Mouse (Mus musculus): ENCODE measurements around the gene Ninj2. TPM values are rescaled to one million over a fixed set of nuclear protein-coding genes. Genes with fewer than 3 reads are reported as not detected.
A peak's percentile ranks its signal among the peaks of the same experiment; 100 is the strongest.

Ninj2 gene
- total RNA-seq, 2 experiments from 2014 or later = not detected

DNA sequence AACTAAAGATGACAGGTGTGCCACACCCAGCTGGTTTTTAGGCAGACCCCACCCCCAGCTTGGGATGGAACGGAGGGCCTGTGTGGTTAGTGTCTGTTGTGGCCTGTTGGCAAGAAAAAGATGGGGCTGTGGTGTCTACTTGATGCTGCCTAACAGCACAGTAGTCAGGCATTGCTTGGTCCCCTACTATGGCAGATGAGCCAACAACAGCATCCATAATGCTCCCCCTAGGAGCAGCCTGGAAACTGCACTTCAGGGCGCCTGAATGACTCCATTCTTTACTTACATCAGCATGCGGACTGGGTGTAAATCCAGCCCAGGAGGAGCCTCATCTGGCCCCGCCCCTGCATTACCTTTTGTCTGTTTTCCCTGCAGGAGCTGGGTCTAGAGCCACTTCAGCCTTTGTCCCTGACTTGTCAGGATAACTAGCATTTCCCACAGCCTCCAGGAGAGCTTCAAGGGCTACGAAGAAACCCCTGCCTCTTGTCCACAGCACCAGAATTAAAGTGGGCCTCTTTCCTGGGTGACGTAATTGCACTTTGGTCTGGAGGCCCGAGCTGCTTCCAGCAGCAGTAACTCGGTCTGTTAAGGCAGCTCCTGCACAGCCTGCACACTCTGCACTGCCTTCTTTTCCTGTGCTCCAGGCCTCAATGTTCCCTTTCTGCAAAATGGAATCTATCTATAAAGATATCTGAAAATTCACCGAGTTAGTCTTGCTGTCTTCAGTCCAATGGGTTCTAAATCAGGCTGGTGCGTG is 106.7 kb downstream of the Ninj2 start:
- no peak for DNase-seq

DNA sequence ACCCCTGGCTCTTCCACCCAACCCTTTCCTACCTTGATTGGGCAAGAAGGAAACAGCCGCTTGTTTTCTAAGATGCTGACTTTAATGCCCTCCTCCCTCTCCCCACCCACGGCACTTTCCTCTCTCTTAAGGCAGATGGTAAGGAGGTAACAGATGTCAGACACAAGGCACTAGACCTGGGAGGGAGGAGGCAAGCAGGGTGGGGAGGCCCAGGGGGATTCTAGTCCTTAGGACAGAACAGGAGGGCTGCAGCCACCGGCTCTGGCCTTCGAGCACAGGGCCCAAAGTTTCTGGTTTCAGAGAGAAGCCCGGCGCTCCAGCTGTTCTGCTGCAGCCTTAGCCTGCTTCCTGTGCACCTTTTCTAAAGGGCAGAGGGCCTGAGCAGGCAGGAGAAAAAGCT is 108.8 kb downstream of the Ninj2 start:
- no peak for DNase-seq

DNA sequence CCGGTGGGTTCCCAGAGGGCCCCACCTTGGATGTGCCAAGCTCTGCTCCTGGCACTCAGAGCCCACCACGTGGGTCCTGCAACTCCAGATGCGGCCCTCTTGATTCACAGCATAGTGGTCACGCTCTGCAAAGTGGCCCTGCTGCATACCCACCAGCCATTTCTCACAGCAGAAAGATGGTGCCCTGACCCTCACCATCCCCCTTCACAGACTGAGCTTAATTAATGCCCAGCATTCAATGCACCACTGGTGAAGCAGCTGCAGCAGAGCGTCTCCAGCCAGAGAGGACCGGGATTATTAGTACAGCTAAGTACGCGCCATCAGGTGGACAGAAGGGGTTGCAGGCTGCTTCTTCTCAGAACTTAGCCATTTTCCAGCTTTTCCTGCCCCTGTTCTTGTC is 109.3 kb downstream of the Ninj2 start:
- no peak for DNase-seq

DNA sequence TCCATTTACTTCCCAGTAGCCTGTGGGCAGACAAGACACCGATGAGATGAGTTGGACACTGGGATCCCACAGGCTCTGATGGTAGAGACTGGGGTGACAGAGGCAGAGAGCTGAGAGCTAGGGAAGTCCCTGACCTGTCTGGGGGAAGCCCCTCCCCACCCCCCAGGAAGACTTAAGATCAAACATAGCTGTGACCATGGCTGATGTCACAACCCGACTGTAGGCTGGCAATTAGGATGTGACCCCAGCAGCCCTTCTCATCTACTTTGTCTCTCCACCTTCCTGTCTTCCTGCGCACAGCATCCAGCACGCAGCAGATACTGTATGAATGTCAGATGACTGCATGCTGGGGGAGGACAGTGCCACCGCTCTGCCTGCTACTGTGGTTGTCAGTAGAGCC is 113.4 kb downstream of the Ninj2 start:
- DNase-seq = no peak

DNA sequence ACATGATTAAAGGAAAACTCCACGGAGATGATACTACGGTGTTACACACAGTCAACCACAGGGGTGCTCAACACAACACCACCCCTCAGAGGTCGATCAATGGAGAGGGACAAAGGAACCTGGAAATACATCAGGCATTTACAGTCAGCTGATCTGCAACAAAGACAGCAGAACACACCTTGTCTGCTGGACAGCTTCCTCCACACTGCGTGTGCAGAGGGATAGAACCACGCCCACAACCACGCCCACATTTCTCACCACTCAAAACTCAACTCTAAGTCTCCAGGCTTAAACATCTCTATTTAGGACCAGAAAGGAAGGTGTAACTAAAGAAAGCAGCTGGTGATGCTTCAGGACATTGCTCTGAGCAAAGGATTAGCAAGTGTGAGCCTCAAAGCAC is 118.4 kb downstream of the Ninj2 start:
- no peak for DNase-seq

DNA sequence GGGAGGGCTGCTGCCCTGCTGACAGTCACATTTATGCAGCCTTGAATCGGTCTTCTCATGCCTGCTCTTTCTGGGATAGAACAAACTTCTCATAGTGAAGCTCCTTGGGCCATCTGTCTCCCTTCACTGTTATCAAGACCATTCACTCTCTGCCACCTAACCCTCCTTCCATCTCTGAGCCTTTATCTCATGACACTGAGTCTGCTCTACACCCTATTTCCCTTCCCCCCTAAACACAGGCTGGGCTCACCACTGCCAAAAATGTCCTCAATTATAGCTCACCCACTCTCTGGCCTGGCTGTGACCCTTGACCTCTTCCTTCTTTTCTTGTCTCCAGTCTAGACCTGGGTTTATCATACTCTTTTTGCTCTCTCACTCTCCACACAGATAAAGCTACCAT is 123.6 kb downstream of the Ninj2 start:
- DNase-seq = no peak

DNA sequence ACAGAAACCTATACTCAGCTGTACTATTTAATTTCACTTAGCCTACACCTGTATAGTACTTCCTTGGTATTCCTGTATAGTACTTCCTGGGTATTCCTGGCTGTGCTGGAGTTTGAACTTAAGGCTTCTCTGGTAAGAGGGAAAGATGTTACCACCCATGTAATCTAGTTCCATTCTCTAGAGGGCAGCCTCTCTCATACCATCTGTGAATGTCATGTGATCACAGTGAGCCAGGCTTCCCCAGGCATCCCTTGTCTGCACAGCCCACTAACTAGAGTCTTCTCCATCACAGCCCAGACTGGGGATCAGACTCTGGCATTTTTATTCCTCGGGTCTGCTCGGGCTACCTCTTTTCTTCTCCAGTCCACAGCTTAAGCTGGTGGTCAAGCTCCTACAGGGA is 126.1 kb downstream of the Ninj2 start:
- DNase-seq = no peak

DNA sequence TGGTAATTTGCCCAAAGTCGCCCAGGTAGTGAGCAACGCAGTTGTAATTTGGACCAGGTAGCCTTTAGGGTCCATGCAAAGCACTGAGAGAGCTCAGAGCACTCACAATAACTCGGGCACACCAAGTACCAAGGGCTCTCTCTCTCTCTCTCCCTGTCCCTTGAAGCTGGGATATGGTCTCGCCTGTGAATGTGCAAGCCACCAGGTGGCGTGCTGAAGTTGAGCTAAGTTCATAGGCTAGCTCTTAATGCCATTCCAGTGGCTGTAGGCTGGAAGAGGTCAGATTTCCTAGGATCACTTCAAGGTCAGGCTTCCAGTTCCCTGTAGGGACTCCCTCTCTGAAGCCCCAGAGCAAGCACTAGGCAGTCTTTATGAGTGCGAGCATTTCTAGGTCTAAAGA is 129.5 kb downstream of the Ninj2 start:
- peak; percentile 41 for DNase-seq

DNA sequence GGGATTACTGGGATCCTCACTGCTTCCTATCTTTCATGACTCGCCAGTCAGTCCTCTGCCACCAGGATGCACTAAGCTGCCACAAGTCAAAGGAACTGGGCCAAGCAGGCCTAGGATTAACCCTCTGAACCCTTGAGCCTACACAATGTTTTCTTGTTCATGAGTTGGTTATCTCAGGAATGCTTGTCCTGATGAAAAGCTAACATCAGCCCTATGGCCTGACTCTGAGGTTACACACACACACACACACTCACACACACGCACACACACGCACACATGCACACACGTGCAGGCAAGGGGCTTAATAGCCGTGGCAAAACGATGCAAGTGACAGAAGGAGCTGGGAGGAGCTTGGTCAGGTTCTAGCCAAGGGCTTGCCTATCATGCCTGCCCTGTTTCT is 132.2 kb downstream of the Ninj2 start:
- DNase-seq = no peak

DNA sequence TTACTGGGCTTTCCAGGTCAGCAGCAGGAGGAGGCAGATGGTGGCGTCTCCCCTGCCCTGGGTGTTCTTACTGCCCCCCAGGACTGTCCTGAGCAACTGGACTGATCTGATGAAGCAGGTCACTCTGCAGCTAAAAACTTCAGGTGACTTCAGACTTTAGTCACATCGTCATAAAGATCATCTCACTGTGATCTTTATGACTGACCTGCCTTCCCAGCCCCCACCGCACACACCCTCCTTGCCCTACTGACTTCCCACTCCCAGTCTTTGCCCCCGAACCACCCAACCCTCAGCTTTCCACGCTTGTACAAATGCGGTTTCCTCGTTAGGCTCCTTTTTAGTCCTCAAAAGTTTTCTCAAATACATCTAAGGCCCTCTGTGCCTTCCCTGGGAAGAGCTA is 133.9 kb downstream of the Ninj2 start:
- no peak for DNase-seq

DNA sequence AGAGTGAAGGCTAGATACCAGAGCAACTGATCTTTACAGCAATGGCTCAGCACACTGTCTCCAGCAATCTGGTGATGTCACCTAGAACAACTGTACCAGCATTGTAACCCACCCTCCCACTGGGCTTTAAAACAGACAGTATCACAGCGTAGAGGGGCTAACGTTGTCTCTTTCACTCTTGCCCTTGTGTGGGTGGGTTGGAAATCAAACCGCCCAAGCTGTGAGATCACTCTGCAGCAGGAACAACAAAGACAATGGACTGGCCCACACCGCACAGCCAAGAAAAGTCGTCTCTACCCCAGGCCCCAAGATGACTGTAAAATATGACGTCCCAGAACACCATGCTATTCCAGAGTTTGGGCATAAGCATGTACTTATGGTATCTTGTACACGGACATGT is 136.7 kb downstream of the Ninj2 start:
- DNase-seq = no peak

DNA sequence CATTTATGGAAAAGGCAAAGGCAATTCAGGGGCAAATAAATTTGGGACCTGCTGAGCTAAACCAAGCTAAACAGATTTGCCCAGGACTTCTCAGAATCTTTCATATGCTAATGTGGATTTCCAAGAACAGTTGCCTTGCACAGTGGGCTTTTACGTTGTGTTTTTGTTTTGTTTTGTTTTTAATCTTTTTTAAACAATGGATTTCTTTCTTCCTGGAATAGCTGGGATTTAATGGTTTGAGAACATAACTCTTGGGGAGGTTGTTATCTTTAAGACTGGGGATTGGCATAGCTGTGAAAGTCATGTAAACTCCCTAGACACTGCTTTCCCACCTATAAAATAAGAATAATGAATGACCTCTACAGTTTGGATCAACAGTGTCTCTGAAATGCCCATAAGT is 137.3 kb downstream of the Ninj2 start:
- DNase-seq = no peak

DNA sequence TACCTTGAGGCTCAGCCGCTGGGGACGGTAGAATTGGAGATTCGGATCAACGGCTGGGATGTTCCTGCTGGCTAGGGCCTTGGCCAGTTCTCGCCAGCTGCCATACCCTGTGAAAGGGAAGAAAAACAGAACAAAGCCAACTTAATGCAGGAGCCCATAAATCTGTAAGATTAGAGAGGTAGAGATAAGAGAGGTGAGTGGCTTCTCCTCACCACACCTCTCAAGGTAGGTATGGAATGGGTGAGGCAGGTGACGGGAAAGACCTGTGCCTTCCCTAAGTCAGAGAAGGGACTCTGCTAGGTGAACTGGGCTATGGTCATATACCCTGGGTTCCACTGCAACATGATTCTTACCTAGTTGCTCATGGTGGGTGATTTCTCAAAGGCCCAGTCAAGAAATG is 139.7 kb downstream of the Ninj2 start:
- DNase-seq = no peak

DNA sequence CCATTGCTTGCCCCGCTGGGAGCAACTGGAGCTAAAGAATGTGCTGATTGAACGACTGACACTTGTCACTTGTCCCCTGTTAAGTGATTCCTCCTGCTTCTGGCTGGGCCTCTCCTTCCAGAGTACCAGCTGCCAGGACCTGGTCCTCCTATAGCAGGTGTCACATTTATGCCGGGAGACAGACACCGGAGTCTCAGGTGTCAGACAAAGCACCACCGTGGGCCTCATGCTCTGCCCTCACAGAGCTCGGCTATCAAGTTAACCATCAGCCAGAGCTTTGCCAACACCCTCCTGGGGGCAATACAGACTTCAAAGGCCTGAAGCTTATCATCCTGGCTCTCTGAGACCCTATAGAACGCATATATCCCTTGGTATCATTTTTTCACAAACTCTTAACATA is 142.7 kb downstream of the Ninj2 start:
- peak; percentile 13 for DNase-seq

DNA sequence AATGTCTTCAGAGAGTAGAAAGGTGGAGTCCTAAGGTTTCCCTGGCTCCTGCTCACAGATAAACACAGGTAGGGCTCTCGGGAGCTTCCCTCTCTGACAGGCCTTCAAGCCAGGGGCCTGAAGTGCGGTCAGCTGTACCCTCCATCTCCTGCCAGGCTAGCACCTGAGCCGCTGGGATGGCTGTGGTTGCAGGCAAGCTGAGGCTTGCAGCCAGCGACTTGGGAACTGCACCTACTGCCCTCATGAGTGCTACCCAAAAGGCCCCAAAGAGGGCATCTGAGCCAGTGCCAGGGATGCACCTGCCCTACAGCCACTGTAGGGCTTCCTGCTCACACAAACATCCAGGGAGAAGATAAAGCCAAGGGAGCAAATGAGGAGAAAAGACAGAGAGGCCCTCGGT is 147.3 kb downstream of the Ninj2 start:
- DNase-seq = no peak

DNA sequence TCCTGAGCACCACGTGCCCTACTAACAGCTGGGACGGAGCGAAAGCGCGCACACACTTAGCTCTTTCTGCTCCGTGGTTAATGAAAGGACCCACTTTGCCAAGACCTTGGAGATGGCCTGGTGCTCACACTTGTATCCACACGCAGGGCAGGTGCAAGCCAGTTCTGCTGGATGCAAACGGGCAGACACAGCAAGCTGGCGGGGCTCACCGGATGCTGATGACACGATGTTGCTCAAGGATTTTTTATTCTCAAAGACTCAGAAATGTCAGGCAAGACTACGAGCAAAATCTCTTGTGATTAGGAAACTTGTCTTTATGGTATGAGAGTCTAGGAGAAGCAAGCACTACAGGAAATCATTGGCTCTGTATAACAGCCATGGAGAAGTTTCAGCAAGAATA is 148.3 kb downstream of the Ninj2 start:
- DNase-seq = no peak

DNA sequence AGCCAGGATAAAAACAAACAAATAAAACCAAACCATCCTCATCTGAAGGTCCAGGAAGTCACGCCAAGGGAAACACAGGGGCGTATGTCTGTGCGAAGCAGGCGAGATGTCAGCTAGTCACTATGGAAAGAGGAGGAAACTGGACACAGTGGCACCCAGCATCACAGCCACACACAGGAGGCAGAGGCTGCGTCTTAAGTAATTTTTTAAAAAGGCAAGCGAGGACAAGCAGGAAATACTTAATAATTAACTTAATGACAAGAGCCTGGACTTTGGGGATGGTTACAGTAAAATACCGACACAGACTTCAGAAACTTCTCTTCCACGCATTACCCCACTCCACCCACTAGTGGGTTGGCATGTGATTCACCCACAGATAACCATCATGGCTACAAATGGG is 149.4 kb downstream of the Ninj2 start:
- DNase-seq = no peak

DNA sequence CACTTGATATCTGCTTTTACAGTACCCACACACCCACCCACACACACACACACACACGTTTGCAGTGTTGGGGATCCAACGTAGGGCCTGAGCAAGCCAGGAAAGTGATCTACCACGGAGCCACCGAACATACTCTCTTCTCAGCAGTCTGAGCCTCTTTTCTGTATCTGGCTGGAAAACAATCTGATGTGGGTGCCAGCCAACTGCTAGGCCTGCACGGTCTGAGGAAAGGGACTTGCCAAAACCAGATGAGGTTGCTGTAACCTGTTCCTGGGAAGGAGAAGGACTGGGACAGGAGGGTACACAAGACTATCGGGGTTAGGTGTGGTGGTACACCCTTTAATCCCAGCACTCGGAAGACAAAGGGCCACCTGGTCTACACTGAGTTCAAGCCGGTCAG is 150.1 kb downstream of the Ninj2 start:
- DNase-seq = no peak

DNA sequence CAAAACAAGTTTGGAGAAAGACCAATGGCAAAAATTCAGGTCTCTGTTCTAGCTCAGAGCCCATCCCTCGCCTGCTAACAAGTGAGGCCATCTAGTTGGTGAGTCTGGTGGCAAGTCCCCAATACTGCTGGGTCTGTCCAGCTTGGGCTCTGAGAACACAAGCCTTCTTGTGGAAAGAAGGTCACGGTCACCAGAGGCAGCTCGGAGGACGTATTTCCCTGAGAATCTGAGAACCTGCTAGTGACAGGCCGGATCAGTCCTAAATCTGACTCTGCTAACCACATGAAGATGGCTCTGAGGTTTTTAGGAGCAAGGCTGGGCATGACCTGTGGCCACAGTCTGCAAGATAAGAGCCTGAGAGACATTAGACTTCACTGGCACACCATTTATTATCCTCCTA is 153.5 kb downstream of the Ninj2 start:
- no peak for DNase-seq

DNA sequence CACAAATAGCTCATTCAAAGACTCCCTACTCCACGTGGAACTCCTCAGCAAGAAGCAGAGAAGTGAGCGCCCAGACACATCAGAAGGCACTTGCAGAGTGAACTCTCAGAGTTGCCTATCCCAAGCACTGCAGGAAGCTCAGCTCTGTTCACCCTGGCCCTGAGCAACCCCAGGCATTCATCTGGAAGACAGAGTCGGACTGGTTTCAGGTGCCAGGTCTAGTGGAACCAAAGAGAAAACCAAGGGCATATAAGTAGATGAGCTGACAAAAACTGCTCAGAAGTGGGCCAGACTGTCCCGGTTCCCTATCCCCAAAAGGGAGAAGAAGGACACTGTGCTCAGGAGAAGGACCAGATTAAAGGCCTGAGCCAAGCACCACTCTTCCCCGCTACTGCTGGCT is 156.7 kb downstream of the Ninj2 start:
- no peak for DNase-seq

Measured in gastrocnemius, postnatal 25 days (tissue).